Mouse (Mus musculus) forebrain, postnatal 0 days (tissue): Measurements from ENCODE around the gene Pcif1. TPM values are rescaled to one million over a fixed set of nuclear protein-coding genes. Genes with fewer than 3 reads are reported as not detected.
A peak's percentile ranks its signal among the peaks of the same experiment; 100 is the strongest.

Source experiments
- ATAC-seq: fragments of 200-750 bp; cut with Nextera tagmentation; 2 replicates; pipeline ENCODE4 v1.8.0; 2017; ENCODE audit warnings: mild to moderate bottlenecking, moderate library complexity
- DNase-seq: peaks from one replicate; pipeline ENCODE4 v3.0.0-alpha.2; 2015
- H3K27ac ChIP-seq: fragments of 300-500 bp; sonication (generic); 2 replicates; pipeline ENCODE4 v1.5.1; 2014; ENCODE audit warnings: low read depth, mild to moderate bottlenecking, antibody characterized with exemption, low read length, moderate library complexity, mixed read lengths
- H3K27me3 ChIP-seq: fragments of 300-500 bp; sonication (generic); 2 replicates; pipeline ENCODE4 v1.6.1; 2014; ENCODE audit warnings: mild to moderate bottlenecking, low read length, mixed read lengths; ENCODE audit not compliant: insufficient read depth
- H3K36me3 ChIP-seq: fragments of 300-500 bp; sonication (generic); 2 replicates; pipeline ENCODE4 v1.6.1; 2014; ENCODE audit warnings: mild to moderate bottlenecking, moderate library complexity; ENCODE audit not compliant: insufficient read depth
- H3K4me1 ChIP-seq: fragments of 300-500 bp; sonication (generic); 2 replicates; pipeline ENCODE4 v1.6.1; 2014; ENCODE audit warnings: antibody characterized with exemption; ENCODE audit not compliant: insufficient read depth
- H3K4me2 ChIP-seq: fragments of 300-500 bp; sonication (generic); 2 replicates; pipeline ENCODE4 v1.6.1; 2014; ENCODE audit warnings: low read depth, mild to moderate bottlenecking, moderate library complexity
- H3K4me3 ChIP-seq: fragments of 300-500 bp; sonication (generic); 2 replicates; pipeline ENCODE4 v1.5.1; 2014; ENCODE audit warnings: low read depth, low read length, mixed read lengths
- H3K9ac ChIP-seq: fragments of 300-500 bp; sonication (generic); 2 replicates; pipeline ENCODE4 v1.6.1; 2014; ENCODE audit warnings: mild to moderate bottlenecking
- H3K9me3 ChIP-seq: fragments of 300-500 bp; sonication (generic); 2 replicates; pipeline ENCODE4 v1.6.1; 2016; ENCODE audit warnings: low read length
- CTCF ChIP-seq: sonication (generic); IDR thresholded peaks from 2 replicates; pipeline ENCODE4 v1.5.1; 2016; ENCODE audit warnings: antibody characterized with exemption, control low read depth, low read depth
- WGBS: fragments of 180-500 bp; shearing (Covaris S2); extraction: QIAGEN DNeasy Blood & Tissue Kit; methylation state at CpG from one replicate; pipeline ENCODE4 v1.1.7; 2014; 5-methylcytosine and 5-hydroxymethylcytosine counted together
- polyA plus RNA-seq: library from polyadenylated mRNA; unstranded; fragments of >200 nt; fragmentation: Nextera tagmentation; extraction: Ambion mirVana; gene quantifications from 2 replicates; pipeline ENCODE4 v1.2.1, GENCODE M21; 2015
- total RNA-seq: library from RNA; depleted of rRNA; stranded (reverse); fragments of >200 nt; gene quantifications from 2 replicates; pipeline ENCODE4 v1.2.3, GENCODE M21; 2014

Gene Pcif1
- total and polyA plus RNA-seq, 2 experiments from 2014 or later, result 82.2 to 104 TPM

- 1% methylated on average over 28 of the region's 28 CpGs for WGBS
- peak overlapping the region; percentile 100 for H3K9ac ChIP-seq
- DNase-seq (peak; percentile 55), ATAC-seq (peak; percentile 28)
- H3K4me2 ChIP-seq, result peak overlapping the region; percentile 94
- no peaks in the 10 kb centered on the region for H3K9me3 ChIP-seq
- H3K4me1 ChIP-seq, result peaks cover 15% of the 10 kb centered on the region
- peaks cover 11% of the 10 kb centered on the region for H3K36me3 ChIP-seq
- H3K4me3 ChIP-seq, result peak overlapping the region; percentile 94
- H3K27me3 ChIP-seq, result no peaks in the 10 kb centered on the region
- H3K27ac ChIP-seq, result peak overlapping the region; percentile 100
- TF ChIP-seq CTCF, result 0 out of 2 replicates have a peak, but pooled peaks have one; percentile 11
These were observed 436 bp upstream of the Pcif1 start for GRCm38 (mm10) chr2:164878509-164879227.

GRCm38 (mm10) chr2:164879568-164880277 lies 619 bp downstream of the Pcif1 start:
- no peak for TF ChIP-seq CTCF
- Histone ChIP-seq H3K27ac (peak overlapping the region; percentile 100), H3K4me1 (peaks cover 15% of the 10 kb centered on the region), H3K9ac (peak overlapping the region; percentile 100), H3K36me3 (peaks cover 19% of the 10 kb centered on the region), H3K4me3 (peak overlapping the region; percentile 94), H3K9me3 (no peaks in the 10 kb centered on the region), H3K4me2 (peak overlapping the region; percentile 94), H3K27me3 (no peaks in the 10 kb centered on the region)
- peak; percentile 99 for DNase-seq
- 3% methylated on average over 64 of the region's 72 CpGs for WGBS
- ATAC-seq, result peak; percentile 94

- peaks cover 48% of the 10 kb centered on the region for H3K36me3 ChIP-seq
- no peak overlapping the region for H3K27ac ChIP-seq
- H3K4me3 ChIP-seq, result no peak overlapping the region
- H3K9me3 ChIP-seq, result no peaks in the 10 kb centered on the region
- DNase-seq, result no peak
- TF ChIP-seq CTCF, result no peak
- WGBS, result 43% methylated on average over 9 of the region's 9 CpGs
- no peak overlapping the region for H3K4me2 ChIP-seq
- no peaks in the 10 kb centered on the region for H3K27me3 ChIP-seq
- no peak overlapping the region for H3K9ac ChIP-seq
- ATAC-seq, result no peak
- peaks cover 15% of the 10 kb centered on the region for H3K4me1 ChIP-seq
These were observed 3.5 kb downstream of the Pcif1 start for GRCm38 (mm10) chr2:164882619-164883018.

GRCm38 (mm10) chr2:164885788-164886187 lies 6.7 kb downstream of the Pcif1 start:
- Histone ChIP-seq H3K27me3 (no peaks in the 10 kb centered on the region), H3K36me3 (peaks cover 79% of the 10 kb centered on the region), H3K27ac (0 out of 2 replicates have a peak overlapping the region, but pooled peaks have one; percentile 10), H3K4me2 (no peak overlapping the region), H3K9me3 (no peaks in the 10 kb centered on the region), H3K4me3 (no peak overlapping the region), H3K4me1 (peaks cover 1% of the 10 kb centered on the region), H3K9ac (no peak overlapping the region)
- ATAC-seq, result peak; percentile 38
- WGBS, result 31% methylated on average over 7 of the region's 7 CpGs
- no peak for TF ChIP-seq CTCF
- DNase-seq, result peak; percentile 72

GRCm38 (mm10) chr2:164886617-164887016 lies 7.5 kb downstream of the Pcif1 start:
- no peak overlapping the region for H3K4me3 ChIP-seq
- no peaks in the 10 kb centered on the region for H3K4me1 ChIP-seq
- no peak overlapping the region for H3K4me2 ChIP-seq
- no peak for TF ChIP-seq CTCF
- no peak for ATAC-seq
- no peak overlapping the region for H3K9ac ChIP-seq
- no peaks in the 10 kb centered on the region for H3K9me3 ChIP-seq
- H3K27ac ChIP-seq, result no peak overlapping the region
- no peaks in the 10 kb centered on the region for H3K27me3 ChIP-seq
- no peak for DNase-seq
- 90% methylated on average over 10 of the region's 10 CpGs for WGBS
- peaks cover 88% of the 10 kb centered on the region for H3K36me3 ChIP-seq

- H3K4me1 ChIP-seq, result no peaks in the 10 kb centered on the region
- no peaks in the 10 kb centered on the region for H3K9me3 ChIP-seq
- DNase-seq (no peak), ATAC-seq (no peak)
- TF ChIP-seq CTCF, result no peak
- WGBS, result 85% methylated on average over 12 of the region's 12 CpGs
- H3K4me2 ChIP-seq, result no peak overlapping the region
- H3K9ac ChIP-seq, result no peak overlapping the region
- peaks cover 98% of the 10 kb centered on the region for H3K36me3 ChIP-seq
- no peaks in the 10 kb centered on the region for H3K27me3 ChIP-seq
- H3K4me3 ChIP-seq, result no peak overlapping the region
- H3K27ac ChIP-seq, result no peak overlapping the region
These were observed 9.9 kb downstream of the Pcif1 start for GRCm38 (mm10) chr2:164888996-164889395.

GRCm38 (mm10) chr2:164889960-164890359 lies 10.9 kb downstream of the Pcif1 start:
- Histone ChIP-seq H3K27me3 (no peaks in the 10 kb centered on the region), H3K9ac (no peak overlapping the region), H3K36me3 (peaks cover 100% of the 10 kb centered on the region), H3K9me3 (no peaks in the 10 kb centered on the region), H3K4me1 (no peaks in the 10 kb centered on the region), H3K4me3 (no peak overlapping the region), H3K27ac (no peak overlapping the region), H3K4me2 (no peak overlapping the region)
- 93% methylated on average over 2 of the region's 2 CpGs for WGBS
- DNase-seq, result no peak
- TF ChIP-seq CTCF, result no peak
- ATAC-seq, result no peak
